Mouse (Mus musculus) cerebellum, adult 2 months (tissue): ENCODE results near the gene Smarca4.

Source experiments
- CTCF ChIP-seq: fragments of 200-500 bp; IDR thresholded peaks from 2 replicates; pipeline ENCODE4 v1.5.1; 2011; ENCODE audit warnings: low read depth, mild to moderate bottlenecking, control low read depth, low read length, moderate library complexity, borderline replicate concordance; ENCODE audit not compliant: insufficient read depth
- POLR2A ChIP-seq: fragments of 200-500 bp; IDR thresholded peaks from 2 replicates; pipeline ENCODE4 v1.6.1; 2011; ENCODE audit warnings: low read length, control low read depth, borderline replicate concordance; ENCODE audit not compliant: insufficient read depth

DNA sequence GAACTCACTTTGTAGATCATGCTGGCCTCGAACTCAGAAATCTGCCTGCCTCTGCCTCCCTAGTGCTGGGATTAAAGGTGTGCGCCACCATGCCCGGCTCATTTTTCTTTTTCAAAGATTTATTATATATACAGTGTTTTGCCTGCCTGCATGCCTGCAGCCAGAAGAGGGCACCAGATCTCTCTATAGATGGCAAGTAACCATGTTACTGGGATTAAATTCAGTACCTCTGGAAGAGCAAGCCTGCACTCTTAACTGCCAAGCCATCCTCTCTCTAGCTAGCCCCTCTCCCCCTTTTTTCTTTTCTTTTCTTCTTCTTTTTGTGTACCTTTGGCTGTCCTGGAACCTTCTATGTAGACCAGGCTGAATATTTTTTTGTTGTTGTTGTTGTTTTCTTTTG is 14.7 kb downstream of the Smarca4 start:
- TF ChIP-seq CTCF (peak; percentile 56; the same call in 1 of the 2 replicates), POLR2A (no peak)
